Mouse (Mus musculus): ENCODE data around the gene Noto.

The Noto gene

DNA sequence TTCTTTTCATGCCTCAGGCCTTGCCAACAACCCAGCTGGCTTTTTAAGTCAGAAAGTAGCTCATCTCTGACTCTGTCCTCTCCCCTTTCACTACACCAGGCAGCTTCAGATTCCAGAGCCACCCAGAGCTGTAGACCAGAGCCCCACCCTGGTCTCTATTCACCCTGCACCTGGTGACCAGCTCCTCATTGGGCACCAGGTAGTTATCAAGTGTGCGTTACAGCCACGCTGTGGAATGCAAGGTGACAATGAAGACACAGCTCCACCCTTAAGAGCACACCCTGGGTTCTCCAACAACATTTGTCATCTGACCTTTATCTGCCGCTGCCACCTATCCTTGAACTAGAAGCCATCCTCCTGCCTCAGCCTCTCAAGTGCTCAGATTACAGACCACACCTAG is 51.9 kb downstream of the Noto start:
- DNase-seq (ENCODE audit: low spot score in 2 of 2) = no peak

GRCm38 (mm10) chr6:85477366-85477917 is 53.8 kb downstream of the Noto start:
- no peak for DNase-seq (ENCODE audit: low spot score in 2 of 2)

DNA sequence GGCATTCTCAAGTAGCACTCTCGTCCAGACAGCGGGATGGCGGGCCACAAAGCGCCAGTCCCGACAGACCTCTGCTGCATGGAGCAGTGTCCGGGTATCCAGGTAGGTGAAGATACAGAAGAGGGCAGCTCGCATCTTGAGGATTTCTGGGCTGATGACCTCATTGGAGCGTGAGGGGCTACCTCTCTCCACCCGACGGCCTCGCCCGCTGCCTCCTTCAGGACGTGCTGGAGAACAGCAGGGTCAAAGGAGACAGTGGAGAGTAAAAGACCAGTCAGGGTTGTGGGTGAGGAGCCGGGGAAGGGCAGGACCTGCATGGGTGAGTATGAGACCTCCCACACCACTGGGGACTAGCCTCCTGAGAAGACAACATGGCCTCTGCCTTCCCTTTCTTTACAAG is 54.7 kb downstream of the Noto start:
- DNase-seq (ENCODE audit: low spot score in 2 of 2) = no peak
